Mouse (Mus musculus) brain, embryonic 14.5 days (tissue): ENCODE data around the gene Muc2.

Source experiments
- CTCF ChIP-seq: fragments of 200-500 bp; IDR thresholded peaks from 2 replicates; pipeline ENCODE4 v1.5.1; 2012; ENCODE audit warnings: inconsistent platforms, mild to moderate bottlenecking, moderate library complexity, borderline replicate concordance; ENCODE audit not compliant: insufficient read depth, insufficient read length; ENCODE audit errors: extremely low read depth
- POLR2A ChIP-seq: fragments of 200-500 bp; IDR thresholded peaks from 2 replicates; pipeline ENCODE4 v1.6.1; 2012; ENCODE audit warnings: mild to moderate bottlenecking, inconsistent platforms, borderline replicate concordance; ENCODE audit not compliant: poor library complexity, insufficient read depth, insufficient read length, severe bottlenecking; ENCODE audit errors: extremely low read depth

- TF ChIP-seq CTCF (no peak), POLR2A (no peak)
Observed at GRCm38 (mm10) chr7:141660346-141660745, 29.8 kb upstream of the Muc2 start.
